Mouse (Mus musculus): ENCODE measurements at regions not wholly inside any gene's neighbourhood (a gene's known extent, or its start where the extent isn't known, plus 50 kb on each side); places are given as distances from the start of the nearest gene placed in this dataset.

DNA sequence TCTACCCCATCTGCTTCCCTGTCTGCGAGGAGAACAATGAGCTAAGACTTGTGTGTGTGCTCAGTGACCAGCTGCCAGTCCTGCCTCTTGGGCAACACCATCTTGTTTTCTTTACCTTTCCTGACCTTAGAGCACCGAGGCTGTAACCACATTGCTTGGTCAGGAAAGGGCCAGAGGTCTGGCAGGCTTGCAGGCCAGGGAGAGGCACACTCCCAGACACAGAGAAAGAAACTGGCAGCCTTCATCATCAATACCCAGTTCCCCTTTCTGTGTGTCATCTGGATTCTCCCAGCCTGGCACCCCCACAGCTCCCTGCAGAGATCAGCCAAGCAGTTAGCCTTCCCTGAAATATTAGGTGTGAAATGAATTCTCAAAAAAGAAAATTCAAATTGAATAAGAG is 198.8 kb downstream of the Bcor start:
- no peak for DNase-seq (ENCODE audit: extremely low spot score, low read depth, low spot score)

DNA sequence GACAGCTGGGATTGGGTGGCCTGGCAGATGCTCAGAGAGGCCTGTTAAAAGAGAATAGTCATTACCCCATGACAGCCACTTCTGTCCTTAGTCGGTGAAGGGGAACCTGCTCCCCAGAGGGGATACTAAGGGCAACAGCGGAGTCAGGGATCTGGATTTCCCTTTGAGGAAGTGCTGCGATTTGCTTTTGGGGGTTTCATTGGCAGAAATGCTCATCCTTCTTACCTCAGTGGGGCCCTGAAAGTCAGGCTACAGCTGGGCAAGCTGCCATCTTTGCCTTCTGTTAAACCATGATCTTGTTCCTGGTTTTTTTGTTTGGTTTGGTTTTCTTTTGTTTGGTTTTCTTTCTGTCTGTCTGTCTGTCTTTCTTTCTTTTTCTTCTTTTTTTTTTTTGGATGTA is 195.7 kb downstream of the Bcor start:
- DNase-seq (ENCODE audit: extremely low spot score, low read depth, low spot score), result no peak

DNA sequence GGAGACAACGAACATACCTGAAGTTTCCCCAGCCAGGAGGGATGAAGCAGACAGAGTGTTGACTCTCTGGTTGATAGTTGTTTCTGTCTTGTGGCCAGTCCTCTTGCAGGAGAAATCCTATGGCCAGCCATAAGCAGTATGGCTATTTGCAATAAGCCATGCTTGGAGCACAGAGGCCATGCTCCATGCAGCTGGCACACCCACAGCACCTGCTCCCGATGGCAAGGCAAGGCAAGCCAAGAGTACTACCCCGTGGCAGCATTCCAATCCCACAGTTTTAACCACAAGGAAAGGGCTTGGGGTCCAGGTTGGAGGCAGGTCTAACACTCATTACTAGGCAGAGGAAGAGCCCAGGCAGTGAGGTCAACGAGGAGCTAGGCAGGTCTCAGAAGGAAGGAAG is 181.5 kb downstream of the Bcor start:
- DNase-seq (ENCODE audit: extremely low spot score, low read depth, low spot score), result no peak

DNA sequence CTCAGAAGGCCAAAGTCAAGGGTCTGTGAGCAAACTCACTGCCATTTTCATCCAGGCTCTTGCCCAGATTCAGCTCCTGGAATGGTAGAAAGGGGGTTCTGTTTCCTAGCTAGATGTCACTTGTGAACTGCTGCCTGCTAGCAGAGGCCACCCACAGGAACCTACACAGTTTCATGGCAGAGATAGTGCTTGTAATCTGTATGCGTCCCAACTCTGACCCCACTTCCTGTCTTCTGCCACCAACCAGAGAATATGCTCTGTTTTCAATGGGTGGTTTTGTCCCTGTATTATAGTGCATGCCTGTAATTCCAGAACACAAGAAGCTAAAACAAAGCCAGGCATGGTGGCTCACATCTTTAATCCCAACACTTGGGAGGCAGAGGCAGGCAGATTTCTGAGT is 176.9 kb downstream of the Bcor start:
- no peak for DNase-seq (ENCODE audit: extremely low spot score, low read depth, low spot score)
